Mouse (Mus musculus): ENCODE data around the gene C2cd2.

The C2cd2 gene

GRCm38 (mm10) chr16:97877502-97877901 lies 84.9 kb downstream of the C2cd2 start:
- no peak for DNase-seq

- no peak for DNase-seq
These were observed 87.3 kb downstream of the C2cd2 start for GRCm38 (mm10) chr16:97875101-97875500.

- DNase-seq = no peak
These were observed 88.0 kb downstream of the C2cd2 start for GRCm38 (mm10) chr16:97874376-97874775.

- no peak for DNase-seq
These were observed 89.7 kb downstream of the C2cd2 start for GRCm38 (mm10) chr16:97872657-97873056.

- DNase-seq = no peak
These were observed 93.0 kb downstream of the C2cd2 start for GRCm38 (mm10) chr16:97869193-97870102.

- no peak for DNase-seq
These were observed 98.4 kb downstream of the C2cd2 start for GRCm38 (mm10) chr16:97863932-97864467.

GRCm38 (mm10) chr16:97856050-97856449 lies 106.3 kb downstream of the C2cd2 start:
- DNase-seq = no peak

- DNase-seq = peak; percentile 87 to 89
These were observed 110.6 kb downstream of the C2cd2 start, which contains the start of gene Prdm15 for GRCm38 (mm10) chr16:97851741-97852319. Gene Prdm15, minus strand, starts transcription at chr16:97851850.

GRCm38 (mm10) chr16:97851061-97851740 lies 111.2 kb downstream of the C2cd2 start:
- peak; percentile 86 to 87 for DNase-seq

GRCm38 (mm10) chr16:97850667-97851060 lies 111.7 kb downstream of the C2cd2 start:
- DNase-seq = no peak

GRCm38 (mm10) chr16:97848832-97849231 lies 113.6 kb downstream of the C2cd2 start:
- no peak for DNase-seq

GRCm38 (mm10) chr16:97844967-97845937 lies 117.1 kb downstream of the C2cd2 start:
- no peak for DNase-seq

- DNase-seq = no peak
These were observed 130.2 kb downstream of the C2cd2 start for GRCm38 (mm10) chr16:97832154-97832553.

- DNase-seq = no peak
These were observed 134.2 kb downstream of the C2cd2 start for GRCm38 (mm10) chr16:97828207-97828606.

GRCm38 (mm10) chr16:97823311-97824007 lies 138.9 kb downstream of the C2cd2 start:
- DNase-seq = no peak

- DNase-seq = no peak
These were observed 142.9 kb downstream of the C2cd2 start for GRCm38 (mm10) chr16:97819532-97819931.

- DNase-seq = no peak
These were observed 145.0 kb downstream of the C2cd2 start for GRCm38 (mm10) chr16:97817414-97817813.

- no peak for DNase-seq
These were observed 147.1 kb downstream of the C2cd2 start for GRCm38 (mm10) chr16:97815269-97815668.

- DNase-seq = no peak
These were observed 148.3 kb downstream of the C2cd2 start for GRCm38 (mm10) chr16:97814060-97814459.

- no peak for DNase-seq
These were observed 153.5 kb downstream of the C2cd2 start for GRCm38 (mm10) chr16:97808881-97809280.

- DNase-seq = no peak
These were observed 156.8 kb downstream of the C2cd2 start for GRCm38 (mm10) chr16:97805646-97806045.
